Mouse (Mus musculus) CH12.LX (cell line): ENCODE measurements around the gene Slc39a9. TPM values are rescaled to one million over a fixed set of nuclear protein-coding genes. Genes with fewer than 3 reads are reported as not detected.

ENCODE experiments used
- DNase-seq: peaks from one replicate; pipeline ENCODE4 v3.0.0-alpha.2; 2013; ENCODE audit errors: extremely low read depth
- H3K27ac ChIP-seq: 2 replicates; pipeline ENCODE4 v1.5.1; 2012; ENCODE audit warnings: low read depth, mild to moderate bottlenecking, control low read depth, moderate library complexity; ENCODE audit not compliant: insufficient read depth
- H3K27me3 ChIP-seq: replicated peaks from 2 replicates; pipeline ENCODE3; 2012; ENCODE audit warnings: inconsistent platforms
- H3K36me3 ChIP-seq, 2 experiments: replicated peaks in 1 of 2; 2 replicates each; pipeline versions ENCODE3 to v1.6.1; 2012; ENCODE audit warnings: inconsistent platforms in 1 of 2, low read length in 1 of 2, mild to moderate bottlenecking in 1 of 2, mixed read lengths in 1 of 2, moderate library complexity in 1 of 2; ENCODE audit not compliant: control insufficient read depth in 1 of 2, insufficient read depth in 1 of 2
- H3K4me1 ChIP-seq, 2 experiments: 2 replicates each; pipeline ENCODE4 v1.6.1; 2012; ENCODE audit warnings: inconsistent platforms in 1 of 2, moderate library complexity in 1 of 2; ENCODE audit not compliant: insufficient read depth in 2 of 2, control insufficient read depth in 1 of 2
- H3K4me2 ChIP-seq: 2 replicates; pipeline ENCODE4 v1.6.1; 2012; ENCODE audit warnings: low read depth, mild to moderate bottlenecking, control low read depth; ENCODE audit not compliant: poor library complexity, insufficient read depth, severe bottlenecking
- H3K4me3 ChIP-seq, 3 experiments: fragments of 150-350 bp in 1 of 3; sonication (generic) in 1 of 3; replicated peaks in 1 of 3; 2 replicates each; pipeline versions ENCODE3 to v1.5.1; 2011 to 2012; ENCODE audit warnings: low read depth in 2 of 3, low read length in 2 of 3, mild to moderate bottlenecking in 2 of 3, moderate library complexity in 2 of 3, control low read depth in 1 of 3, improper control_type of control experiment in 1 of 3, inconsistent platforms in 1 of 3, mixed read lengths in 1 of 3; ENCODE audit not compliant: poor library complexity in 1 of 3
- H3K79me2 ChIP-seq: replicated peaks from 2 replicates; pipeline ENCODE4 v1.6.1; 2012; ENCODE audit warnings: mild to moderate bottlenecking, moderate library complexity; ENCODE audit not compliant: control insufficient read depth, poor library complexity, insufficient read depth, severe bottlenecking; ENCODE audit errors: extremely low read depth
- H3K9ac ChIP-seq: 2 replicates; pipeline ENCODE4 v1.6.1; 2012; ENCODE audit warnings: low read depth, mild to moderate bottlenecking, control low read depth, moderate library complexity; ENCODE audit not compliant: insufficient read depth
- H3K9me3 ChIP-seq: replicated peaks from 2 replicates; pipeline ENCODE3; 2012; ENCODE audit warnings: low read length, inconsistent platforms, mixed read lengths
- CHD2 ChIP-seq: IDR thresholded peaks from 2 replicates; pipeline ENCODE4 v1.6.1; 2011; ENCODE audit warnings: low read length, improper control_type of control experiment
- E2F4 ChIP-seq: IDR thresholded peaks from 2 replicates; pipeline ENCODE4 v1.6.1; 2011; ENCODE audit warnings: low read depth, low read length, improper control_type of control experiment; ENCODE audit not compliant: insufficient replicate concordance
- ELF1 ChIP-seq: IDR thresholded peaks from 2 replicates; pipeline ENCODE4 v1.6.1; 2014; ENCODE audit warnings: low read depth, mild to moderate bottlenecking, inconsistent platforms, low read length, improper control_type of control experiment
- ETS1 ChIP-seq: conservative IDR thresholded peaks from 2 replicates; pipeline ENCODE4 v1.6.1; 2012; ENCODE audit warnings: low read depth, mild to moderate bottlenecking, inconsistent platforms, low read length, improper control_type of control experiment, moderate library complexity
- GABPA ChIP-seq: IDR thresholded peaks from 2 replicates; pipeline ENCODE4 v1.6.1; 2012; ENCODE audit warnings: low read depth, low read length, improper control_type of control experiment, inconsistent platforms; ENCODE audit not compliant: insufficient replicate concordance
- HCFC1 ChIP-seq: IDR thresholded peaks from 2 replicates; pipeline ENCODE4 v1.6.1; 2012; ENCODE audit warnings: low read depth, mild to moderate bottlenecking, inconsistent platforms, low read length, improper control_type of control experiment
- IRF4 ChIP-seq: IDR thresholded peaks from 2 replicates; pipeline ENCODE4 v1.6.1; 2014; ENCODE audit warnings: low read depth, mild to moderate bottlenecking, inconsistent platforms, low read length, improper control_type of control experiment
- JUN ChIP-seq: IDR thresholded peaks from 2 replicates; pipeline ENCODE4 v1.6.1; 2011; ENCODE audit warnings: low read depth, mild to moderate bottlenecking, low read length, improper control_type of control experiment, moderate library complexity; ENCODE audit not compliant: insufficient read depth
- JUND ChIP-seq: conservative IDR thresholded peaks from 2 replicates; pipeline ENCODE4 v1.6.1; 2011; ENCODE audit warnings: low read depth, low read length, improper control_type of control experiment
- MAFK ChIP-seq: IDR thresholded peaks from 2 replicates; pipeline ENCODE4 v1.6.1; 2011; ENCODE audit warnings: low read length, improper control_type of control experiment; ENCODE audit not compliant: insufficient replicate concordance
- MAX ChIP-seq: IDR thresholded peaks from 2 replicates; pipeline ENCODE4 v1.6.1; 2011; ENCODE audit warnings: low read length, improper control_type of control experiment
- MEF2A ChIP-seq: IDR thresholded peaks from 2 replicates; pipeline ENCODE4 v1.6.1; 2014; ENCODE audit warnings: low read depth, mild to moderate bottlenecking, inconsistent platforms, low read length, improper control_type of control experiment, borderline replicate concordance
- NELFE ChIP-seq: IDR thresholded peaks from 2 replicates; pipeline ENCODE4 v1.6.1; 2011; ENCODE audit warnings: low read depth, low read length, improper control_type of control experiment
- NRF1 ChIP-seq: IDR thresholded peaks from 2 replicates; pipeline ENCODE4 v1.6.1; 2014; ENCODE audit warnings: low read depth, mild to moderate bottlenecking, inconsistent platforms, low read length, improper control_type of control experiment, moderate library complexity
- POLR2AphosphoS2 ChIP-seq: IDR thresholded peaks from 2 replicates; pipeline ENCODE4 v1.6.1; 2011; ENCODE audit warnings: low read depth, low read length, improper control_type of control experiment
- SMC3 ChIP-seq: IDR thresholded peaks from 2 replicates; pipeline ENCODE4 v1.6.1; 2011; ENCODE audit warnings: low read depth, low read length, improper control_type of control experiment
- TBP ChIP-seq: conservative IDR thresholded peaks from 2 replicates; pipeline ENCODE4 v1.6.1; 2011; ENCODE audit warnings: low read depth, low read length, improper control_type of control experiment
- USF2 ChIP-seq: conservative IDR thresholded peaks from 2 replicates; pipeline ENCODE4 v1.6.1; 2011; ENCODE audit warnings: low read depth, low read length, improper control_type of control experiment
- ZC3H11A ChIP-seq: IDR thresholded peaks from 2 replicates; pipeline ENCODE4 v1.6.1; 2012; ENCODE audit warnings: low read depth, mild to moderate bottlenecking, inconsistent platforms, low read length, improper control_type of control experiment
- ZKSCAN1 ChIP-seq: IDR thresholded peaks from 2 replicates; pipeline ENCODE4 v1.6.1; 2012; ENCODE audit warnings: low read depth, inconsistent platforms, low read length, improper control_type of control experiment, borderline replicate concordance
- ZNF384 ChIP-seq: IDR thresholded peaks from 2 replicates; pipeline ENCODE4 v1.6.1; 2012; ENCODE audit warnings: low read depth, low read length, improper control_type of control experiment, inconsistent platforms
- dilution Hi-C: fragments of 300-500 bp; cut with MboI; formaldehyde crosslinking; loops from 2 replicates; pipeline ENCODE4 v1.14.3; 2020; ENCODE audit warnings: low sequenced_read_pairs; ENCODE audit not compliant: extremely low pct_unique_long_range_greater_than_20kb, extremely low pct_ligation_motif_present
- in situ Hi-C: fragments of 300-500 bp; cut with MboI; formaldehyde crosslinking; loops from 3 replicates; pipeline ENCODE4 v1.14.3; 2019; ENCODE audit warnings: low sequenced_read_pairs, low pct_ligation_motif_present, low pct_unique_long_range_greater_than_20kb, mixed read lengths
- polyA plus RNA-seq: library from polyadenylated mRNA; unstranded; fragments of >175 nt; gene quantifications from 2 replicates; pipeline ENCODE4 v1.2.1, GENCODE M21; 2012; ENCODE audit warnings: low read depth; ENCODE audit not compliant: insufficient read length
- total RNA-seq, 2 experiments: library from RNA; depleted of rRNA; stranded (reverse); fragments of 300-350 nt in 1 of 2; fragments of >200 nt in 1 of 2; gene quantifications; 2 replicates each; pipeline ENCODE4 v1.2.3; 2012 to 2014

The Slc39a9 gene
- total and polyA plus RNA-seq, 3 experiments, result 8.0 to 17.1 (median 9.1) TPM

GRCm38 (mm10) chr12:80695004-80695403 lies 51.3 kb downstream of the Slc39a9 start:
- dilution Hi-C loops, result no loop called here
- no peak for DNase-seq
- Histone ChIP-seq H3K9ac (no peak overlapping the region), H3K36me3 (no peaks in the 10 kb centered on the region), H3K27ac (no peak overlapping the region), H3K4me3 (no peak overlapping the region), H3K4me1 (no peaks in the 10 kb centered on the region), H3K27me3 (peaks cover 26% of the 10 kb centered on the region), H3K4me2 (no peak overlapping the region), H3K9me3 (no peaks in the 10 kb centered on the region), H3K79me2 (no peaks in the 10 kb centered on the region)
- in situ Hi-C loops, result no loop called here
- TF ChIP-seq JUND (no peak), POLR2AphosphoS2 (no peak), HCFC1 (no peak), MEF2A (no peak), ZC3H11A (no peak), MAFK (no peak), IRF4 (no peak), NRF1 (no peak), TBP (no peak), GABPA (no peak), NELFE (no peak), ETS1 (no peak), USF2 (no peak), MAX (no peak), ZKSCAN1 (no peak), ZNF384 (no peak), SMC3 (no peak)

- dilution Hi-C loops, result no loop called here
- in situ Hi-C loops, result no loop called here
- H3K9ac ChIP-seq, result no peak overlapping the region
These were observed 55.0 kb downstream of the Slc39a9 start for GRCm38 (mm10) chr12:80698526-80699143.

More at GRCm38 (mm10) chr12:80698526-80699143, 55.0 kb downstream of the Slc39a9 start:
- H3K79me2 ChIP-seq, result no peaks in the 10 kb centered on the region
- H3K4me1 ChIP-seq, result no peaks in the 10 kb centered on the region
- no peaks in the 10 kb centered on the region for H3K36me3 ChIP-seq
- no peak overlapping the region for H3K27ac ChIP-seq
- no peak for DNase-seq
- H3K4me2 ChIP-seq, result no peak overlapping the region
- TF ChIP-seq ELF1 (no peak), USF2 (no peak), CHD2 (no peak), E2F4 (no peak), IRF4 (no peak), NELFE (no peak), JUN (no peak)
- H3K9me3 ChIP-seq, result no peaks in the 10 kb centered on the region
- peaks cover 28% of the 10 kb centered on the region for H3K27me3 ChIP-seq
- H3K4me3 ChIP-seq, result no peak overlapping the region
